Mouse (Mus musculus): ENCODE results near the gene Cmtm5.

GRCm38 (mm10) chr14:54954474-54954873 is 18.4 kb downstream of the Cmtm5 start:
- TF ChIP-seq SMC3 (IDR thresholded peaks at IDR 0.05; ENCODE audit: low read depth, low read length) (no peak), CHD1 (IDR thresholded peaks at IDR 0.05; ENCODE audit: low read depth, low read length) (no peak), NELFE (IDR thresholded peaks at IDR 0.05; ENCODE audit: low read depth, low read length) (no peak), CTCF (conservative IDR thresholded peaks at IDR 0.05 in 1 of 2, IDR thresholded peaks at IDR 0.05 in 1 of 2; ENCODE audit: low read depth in 2 of 2, low read length in 2 of 2) (no peak)
